Mouse (Mus musculus) cerebellum, adult 9-11 months (tissue): ENCODE results near the gene Zmat5.

Experiments
- DNase-seq: peaks from one replicate; pipeline ENCODE4 v3.0.0; 2022

Gene Zmat5

GRCm38 (mm10) chr11:4704072-4704964 is at the start of gene Zmat5, which contains the start of gene Uqcr10:
Gene Zmat5, plus strand, starts transcription at chr11:4704678.
Gene Uqcr10, minus strand, starts transcription at chr11:4704342.
- DNase-seq = peak; percentile 93

- DNase-seq = no peak
Measured at GRCm38 (mm10) chr11:4659818-4660217, 44.7 kb upstream of the Zmat5 start.

GRCm38 (mm10) chr11:4660309-4661025 is 44.0 kb upstream of the Zmat5 start:
- DNase-seq = no peak

GRCm38 (mm10) chr11:4661324-4661723 is 43.2 kb upstream of the Zmat5 start:
- no peak for DNase-seq

- peak; percentile 71 for DNase-seq
Measured at GRCm38 (mm10) chr11:4661871-4662495, 42.5 kb upstream of the Zmat5 start.

- no peak for DNase-seq
Measured at GRCm38 (mm10) chr11:4662496-4662878, 42.0 kb upstream of the Zmat5 start.

- DNase-seq = no peak
Measured at GRCm38 (mm10) chr11:4671736-4672135, 32.7 kb upstream of the Zmat5 start.

- DNase-seq = no peak
Measured at GRCm38 (mm10) chr11:4674593-4674992, 29.9 kb upstream of the Zmat5 start.

GRCm38 (mm10) chr11:4675126-4675562 is 29.3 kb upstream of the Zmat5 start:
- no peak for DNase-seq

- DNase-seq = no peak
Measured at GRCm38 (mm10) chr11:4675693-4676092, 28.8 kb upstream of the Zmat5 start.

GRCm38 (mm10) chr11:4677250-4677872 is 27.1 kb upstream of the Zmat5 start:
- no peak for DNase-seq

- no peak for DNase-seq
Measured at GRCm38 (mm10) chr11:4678700-4679440, 25.6 kb upstream of the Zmat5 start.

GRCm38 (mm10) chr11:4679441-4679832 is 25.0 kb upstream of the Zmat5 start:
- DNase-seq = no peak

GRCm38 (mm10) chr11:4680126-4680525 is 24.4 kb upstream of the Zmat5 start:
- DNase-seq = no peak

GRCm38 (mm10) chr11:4683516-4683915 is 21.0 kb upstream of the Zmat5 start:
- no peak for DNase-seq

GRCm38 (mm10) chr11:4684186-4684585 is 20.3 kb upstream of the Zmat5 start:
- no peak for DNase-seq

GRCm38 (mm10) chr11:4685071-4685470 is 19.4 kb upstream of the Zmat5 start:
- DNase-seq = no peak

GRCm38 (mm10) chr11:4685510-4685909 is 19.0 kb upstream of the Zmat5 start:
- DNase-seq = no peak

- DNase-seq = no peak
Measured at GRCm38 (mm10) chr11:4687027-4687426, 17.5 kb upstream of the Zmat5 start.

- DNase-seq = no peak
Measured at GRCm38 (mm10) chr11:4687874-4688273, 16.6 kb upstream of the Zmat5 start.

GRCm38 (mm10) chr11:4688632-4689380 is 15.7 kb upstream of the Zmat5 start:
- no peak for DNase-seq

- DNase-seq = no peak
Measured at GRCm38 (mm10) chr11:4690353-4690752, 14.1 kb upstream of the Zmat5 start.
